Mouse (Mus musculus): ENCODE data around the gene Ppp1r15a. TPM values are rescaled to one million over a fixed set of nuclear protein-coding genes. Genes with fewer than 3 reads are reported as not detected.

Gene Ppp1r15a
- polyA plus RNA-seq, 1 experiment from 2014 or later = 12.7 TPM

GRCm38 (mm10) chr7:45498427-45498826 is 27.6 kb downstream of the Ppp1r15a start:
- H3K27me3 ChIP-seq (ENCODE audit: control insufficient read depth, insufficient read depth, low read length) = no peaks in the 10 kb centered on the region
- no peaks in the 10 kb centered on the region for H3K4me1 ChIP-seq (ENCODE audit: control insufficient read depth, insufficient read depth, low read length)
- peaks cover 69% of the 10 kb centered on the region for H3K36me3 ChIP-seq (ENCODE audit: control insufficient read depth, insufficient read depth, low read length)
- no peaks in the 10 kb centered on the region for H3K9me3 ChIP-seq (ENCODE audit: control insufficient read depth, low read depth, low read length)
- 95% methylated on average over 6 of the region's 6 CpGs for WGBS
- no peak overlapping the region for H3K27ac ChIP-seq (ENCODE audit: low read length)
- H3K9ac ChIP-seq (replicated peaks; ENCODE audit: low read depth, low read length) = no peak overlapping the region
- no peak overlapping the region for H3K4me3 ChIP-seq (ENCODE audit: low read depth, low read length)
- ATAC-seq (ENCODE audit: insufficient number of reproducible peaks, insufficient read depth, low FRiP score, low read depth) = no peak
- no peak overlapping the region for H3K4me2 ChIP-seq (replicated peaks; ENCODE audit: low read depth, low read length)

- H3K36me3 ChIP-seq (ENCODE audit: control insufficient read depth, insufficient read depth, low read length) = peaks cover 65% of the 10 kb centered on the region
- no peak overlapping the region for H3K4me2 ChIP-seq (replicated peaks; ENCODE audit: low read depth, low read length)
- H3K9ac ChIP-seq (replicated peaks; ENCODE audit: low read depth, low read length) = no peak overlapping the region
- ATAC-seq (ENCODE audit: insufficient number of reproducible peaks, insufficient read depth, low FRiP score, low read depth) = no peak
- H3K27me3 ChIP-seq (ENCODE audit: control insufficient read depth, insufficient read depth, low read length) = no peaks in the 10 kb centered on the region
- WGBS = 86% methylated on average over 9 of the region's 9 CpGs
- H3K27ac ChIP-seq (ENCODE audit: low read length) = no peak overlapping the region
- H3K9me3 ChIP-seq (ENCODE audit: control insufficient read depth, low read depth, low read length) = no peaks in the 10 kb centered on the region
- H3K4me3 ChIP-seq (ENCODE audit: low read depth, low read length) = no peak overlapping the region
- peaks cover 8% of the 10 kb centered on the region; the same call in 1 of the 2 replicates for H3K4me1 ChIP-seq (ENCODE audit: control insufficient read depth, insufficient read depth, low read length)
These were observed 31.5 kb downstream of the Ppp1r15a start for GRCm38 (mm10) chr7:45494548-45494947.

DNA sequence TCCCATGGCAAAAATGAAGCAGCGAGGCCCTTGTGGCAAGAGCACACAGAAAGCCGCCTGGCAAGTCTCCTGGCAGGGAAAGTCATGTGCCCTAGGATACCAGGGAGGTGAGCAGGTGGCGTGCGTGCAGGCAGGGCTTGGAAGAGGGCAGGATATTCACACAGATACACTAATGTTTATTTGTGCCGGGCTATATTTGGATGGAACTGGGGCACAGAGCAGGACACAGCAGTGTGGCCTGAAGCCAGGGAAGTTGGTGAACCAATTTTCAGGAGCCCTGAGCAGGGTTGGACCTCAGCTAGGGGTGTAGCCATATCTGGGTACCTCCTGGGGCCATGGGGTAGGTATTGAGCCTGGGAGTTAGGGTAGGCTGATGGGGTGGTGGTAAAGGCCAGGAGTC is 33.1 kb downstream of the Ppp1r15a start:
- Histone ChIP-seq H3K36me3 (ENCODE audit: control insufficient read depth, insufficient read depth, low read length) (peaks cover 56% of the 10 kb centered on the region), H3K27ac (ENCODE audit: low read length) (no peak overlapping the region), H3K4me2 (replicated peaks; ENCODE audit: low read depth, low read length) (no peak overlapping the region), H3K4me1 (ENCODE audit: control insufficient read depth, insufficient read depth, low read length) (peaks cover 11% of the 10 kb centered on the region; the same call in 1 of the 2 replicates), H3K27me3 (ENCODE audit: control insufficient read depth, insufficient read depth, low read length) (no peaks in the 10 kb centered on the region), H3K9me3 (ENCODE audit: control insufficient read depth, low read depth, low read length) (no peaks in the 10 kb centered on the region), H3K4me3 (ENCODE audit: low read depth, low read length) (no peak overlapping the region), H3K9ac (replicated peaks; ENCODE audit: low read depth, low read length) (no peak overlapping the region)
- no peak for ATAC-seq (ENCODE audit: insufficient number of reproducible peaks, insufficient read depth, low FRiP score, low read depth)
- WGBS = 95% methylated on average over 5 of the region's 5 CpGs

DNA sequence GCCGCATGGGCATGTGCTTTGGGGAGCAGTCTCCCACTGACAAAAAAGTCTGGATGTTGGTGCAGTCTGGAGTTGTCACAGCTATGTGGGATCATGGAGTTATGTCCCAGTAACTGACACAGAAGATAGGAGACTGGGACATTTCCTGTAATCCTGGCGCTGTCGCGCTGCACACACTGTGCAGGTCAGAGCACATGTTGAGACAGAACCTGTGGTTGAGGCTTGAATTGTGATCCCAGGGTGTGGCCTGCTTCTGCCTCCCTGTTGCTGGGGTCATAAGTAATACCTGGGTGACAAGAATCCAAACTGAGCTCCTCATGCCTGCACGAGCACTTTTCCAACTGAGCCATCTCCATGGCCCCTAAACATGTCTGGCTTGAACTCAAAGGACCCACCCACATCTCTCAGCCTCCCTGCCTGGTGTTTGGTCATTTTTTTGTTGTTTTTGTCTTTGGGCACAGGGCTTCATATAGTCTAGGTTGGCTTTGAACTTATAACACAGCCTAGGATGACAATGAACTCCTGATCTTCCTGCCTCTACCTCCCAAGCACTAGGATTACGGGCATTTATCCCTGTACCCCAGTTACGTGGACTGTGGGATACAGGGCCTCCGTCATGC is 33.7 kb downstream of the Ppp1r15a start:
- H3K9ac ChIP-seq (replicated peaks; ENCODE audit: low read depth, low read length) = no peak overlapping the region
- no peak for ATAC-seq (ENCODE audit: insufficient number of reproducible peaks, insufficient read depth, low FRiP score, low read depth)
- H3K4me1 ChIP-seq (ENCODE audit: control insufficient read depth, insufficient read depth, low read length) = peaks cover 11% of the 10 kb centered on the region; the same call in 1 of the 2 replicates
- H3K27ac ChIP-seq (ENCODE audit: low read length) = no peak overlapping the region
- WGBS = 92% methylated on average over 8 of the region's 8 CpGs
- no peaks in the 10 kb centered on the region for H3K9me3 ChIP-seq (ENCODE audit: control insufficient read depth, low read depth, low read length)
- no peak overlapping the region for H3K4me2 ChIP-seq (replicated peaks; ENCODE audit: low read depth, low read length)
- H3K4me3 ChIP-seq (ENCODE audit: low read depth, low read length) = no peak overlapping the region
- peaks cover 51% of the 10 kb centered on the region for H3K36me3 ChIP-seq (ENCODE audit: control insufficient read depth, insufficient read depth, low read length)
- H3K27me3 ChIP-seq (ENCODE audit: control insufficient read depth, insufficient read depth, low read length) = no peaks in the 10 kb centered on the region

GRCm38 (mm10) chr7:45491264-45491663 is 34.8 kb downstream of the Ppp1r15a start:
- Histone ChIP-seq H3K4me3 (ENCODE audit: low read depth, low read length) (no peak overlapping the region), H3K4me2 (replicated peaks; ENCODE audit: low read depth, low read length) (0 out of 2 replicates have a peak overlapping the region, but pooled peaks have one; percentile 12), H3K27me3 (ENCODE audit: control insufficient read depth, insufficient read depth, low read length) (no peaks in the 10 kb centered on the region), H3K27ac (ENCODE audit: low read length) (peak overlapping the region; percentile 33; the same call in 1 of the 2 replicates), H3K9me3 (ENCODE audit: control insufficient read depth, low read depth, low read length) (no peaks in the 10 kb centered on the region), H3K4me1 (ENCODE audit: control insufficient read depth, insufficient read depth, low read length) (peaks cover 11% of the 10 kb centered on the region; the same call in 1 of the 2 replicates), H3K36me3 (ENCODE audit: control insufficient read depth, insufficient read depth, low read length) (peaks cover 40% of the 10 kb centered on the region), H3K9ac (replicated peaks; ENCODE audit: low read depth, low read length) (no peak overlapping the region)
- WGBS = 18% methylated on average over 3 of the region's 3 CpGs
- ATAC-seq (ENCODE audit: insufficient number of reproducible peaks, insufficient read depth, low FRiP score, low read depth) = peak; percentile 71; the same call in 1 of the 2 replicates

- Histone ChIP-seq H3K4me3 (ENCODE audit: low read depth, low read length) (no peak overlapping the region), H3K27ac (ENCODE audit: low read length) (peak overlapping the region; percentile 33; the same call in 1 of the 2 replicates), H3K9ac (replicated peaks; ENCODE audit: low read depth, low read length) (no peak overlapping the region), H3K27me3 (ENCODE audit: control insufficient read depth, insufficient read depth, low read length) (no peaks in the 10 kb centered on the region), H3K4me2 (replicated peaks; ENCODE audit: low read depth, low read length) (0 out of 2 replicates have a peak overlapping the region, but pooled peaks have one; percentile 12), H3K36me3 (ENCODE audit: control insufficient read depth, insufficient read depth, low read length) (peaks cover 36% of the 10 kb centered on the region), H3K4me1 (ENCODE audit: control insufficient read depth, insufficient read depth, low read length) (peaks cover 11% of the 10 kb centered on the region; the same call in 1 of the 2 replicates), H3K9me3 (ENCODE audit: control insufficient read depth, low read depth, low read length) (no peaks in the 10 kb centered on the region)
- WGBS = 31% methylated on average over 9 of the region's 9 CpGs
- no peak for ATAC-seq (ENCODE audit: insufficient number of reproducible peaks, insufficient read depth, low FRiP score, low read depth)
These were observed 35.2 kb downstream of the Ppp1r15a start for GRCm38 (mm10) chr7:45490822-45491221.

GRCm38 (mm10) chr7:45489578-45489977 is 36.5 kb downstream of the Ppp1r15a start:
- no peaks in the 10 kb centered on the region for H3K27me3 ChIP-seq (ENCODE audit: control insufficient read depth, insufficient read depth, low read length)
- H3K27ac ChIP-seq (ENCODE audit: low read length) = no peak overlapping the region
- ATAC-seq (ENCODE audit: insufficient number of reproducible peaks, insufficient read depth, low FRiP score, low read depth) = no peak
- peaks cover 24% of the 10 kb centered on the region for H3K36me3 ChIP-seq (ENCODE audit: control insufficient read depth, insufficient read depth, low read length)
- H3K4me1 ChIP-seq (ENCODE audit: control insufficient read depth, insufficient read depth, low read length) = peaks cover 11% of the 10 kb centered on the region; the same call in 1 of the 2 replicates
- H3K4me2 ChIP-seq (replicated peaks; ENCODE audit: low read depth, low read length) = no peak overlapping the region
- no peak overlapping the region for H3K9ac ChIP-seq (replicated peaks; ENCODE audit: low read depth, low read length)
- 60% methylated on average over 7 of the region's 7 CpGs for WGBS
- no peak overlapping the region for H3K4me3 ChIP-seq (ENCODE audit: low read depth, low read length)
- H3K9me3 ChIP-seq (ENCODE audit: control insufficient read depth, low read depth, low read length) = no peaks in the 10 kb centered on the region

DNA sequence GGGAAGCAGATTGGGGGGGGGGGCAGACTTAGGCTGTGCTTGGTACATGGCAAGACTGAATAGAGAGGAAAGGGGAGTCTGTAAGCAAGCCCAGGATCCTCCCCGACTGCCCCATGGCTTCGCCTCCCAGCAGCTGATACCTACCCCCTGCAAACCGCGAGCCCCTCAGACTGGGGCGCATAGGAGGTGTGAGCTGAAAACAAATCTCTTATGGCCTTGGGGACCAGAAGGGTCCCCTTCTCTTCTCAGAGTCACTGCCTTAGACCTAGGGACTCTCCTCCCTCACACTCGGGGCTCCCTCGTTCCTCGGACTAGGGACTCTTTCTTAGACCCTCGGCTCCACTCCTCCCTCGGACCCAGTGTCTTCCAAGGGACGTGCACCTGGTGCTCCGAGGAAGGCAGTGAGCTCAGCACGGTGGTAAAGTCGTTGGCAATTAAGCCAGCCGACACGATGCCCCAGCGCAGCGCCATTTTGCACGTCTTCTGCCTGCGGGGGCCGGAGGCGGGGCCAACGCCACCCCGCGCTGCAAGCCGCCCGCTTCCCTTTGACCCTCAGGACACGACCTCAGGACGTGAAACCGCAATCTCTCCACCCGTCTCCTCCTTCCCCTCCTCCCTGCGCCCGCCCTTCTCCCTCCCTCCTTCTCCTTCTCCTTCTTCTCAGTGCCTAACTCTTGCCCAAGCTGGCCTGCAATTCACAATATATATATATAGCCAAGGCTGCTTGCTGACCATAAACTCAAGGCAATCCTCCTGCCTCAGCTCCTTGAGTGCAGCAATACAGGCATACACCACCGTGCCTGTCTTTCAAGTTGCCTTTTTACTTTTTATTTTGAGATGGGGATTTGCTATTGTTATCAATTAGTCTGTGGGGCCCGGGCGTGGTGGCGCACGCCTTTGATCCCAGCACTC is 37.5 kb downstream of the Ppp1r15a start, which contains the start of gene Dhdh:
TSS of gene Dhdh (minus strand) at position 513 of the 912 bp plus-strand sequence.
- Histone ChIP-seq H3K27ac (ENCODE audit: low read length) (0 out of 2 replicates have a peak within 1 kb of the TSS, but pooled peaks have one; percentile 55), H3K4me1 (ENCODE audit: control insufficient read depth, insufficient read depth, low read length) (peaks cover 11% of the 10 kb centered on the region; the same call in 1 of the 2 replicates), H3K9me3 (ENCODE audit: control insufficient read depth, low read depth, low read length) (no peaks in the 10 kb centered on the region), H3K36me3 (ENCODE audit: control insufficient read depth, insufficient read depth, low read length) (peaks cover 14% of the 10 kb centered on the region), H3K27me3 (ENCODE audit: control insufficient read depth, insufficient read depth, low read length) (no peaks in the 10 kb centered on the region), H3K9ac (replicated peaks; ENCODE audit: low read depth, low read length) (peak within 1 kb of the TSS; percentile 46; the same call in 1 of the 2 replicates), H3K4me3 (ENCODE audit: low read depth, low read length) (peak within 1 kb of the TSS; percentile 38), H3K4me2 (replicated peaks; ENCODE audit: low read depth, low read length) (peak within 1 kb of the TSS; percentile 58)
- ATAC-seq (ENCODE audit: insufficient number of reproducible peaks, insufficient read depth, low FRiP score, low read depth) = no peak
- 8% methylated on average over 38 of the region's 38 CpGs for WGBS

Data from stomach, embryonic 14.5 days (tissue).